Mouse (Mus musculus): ENCODE results near the gene Wdr26.

DNA sequence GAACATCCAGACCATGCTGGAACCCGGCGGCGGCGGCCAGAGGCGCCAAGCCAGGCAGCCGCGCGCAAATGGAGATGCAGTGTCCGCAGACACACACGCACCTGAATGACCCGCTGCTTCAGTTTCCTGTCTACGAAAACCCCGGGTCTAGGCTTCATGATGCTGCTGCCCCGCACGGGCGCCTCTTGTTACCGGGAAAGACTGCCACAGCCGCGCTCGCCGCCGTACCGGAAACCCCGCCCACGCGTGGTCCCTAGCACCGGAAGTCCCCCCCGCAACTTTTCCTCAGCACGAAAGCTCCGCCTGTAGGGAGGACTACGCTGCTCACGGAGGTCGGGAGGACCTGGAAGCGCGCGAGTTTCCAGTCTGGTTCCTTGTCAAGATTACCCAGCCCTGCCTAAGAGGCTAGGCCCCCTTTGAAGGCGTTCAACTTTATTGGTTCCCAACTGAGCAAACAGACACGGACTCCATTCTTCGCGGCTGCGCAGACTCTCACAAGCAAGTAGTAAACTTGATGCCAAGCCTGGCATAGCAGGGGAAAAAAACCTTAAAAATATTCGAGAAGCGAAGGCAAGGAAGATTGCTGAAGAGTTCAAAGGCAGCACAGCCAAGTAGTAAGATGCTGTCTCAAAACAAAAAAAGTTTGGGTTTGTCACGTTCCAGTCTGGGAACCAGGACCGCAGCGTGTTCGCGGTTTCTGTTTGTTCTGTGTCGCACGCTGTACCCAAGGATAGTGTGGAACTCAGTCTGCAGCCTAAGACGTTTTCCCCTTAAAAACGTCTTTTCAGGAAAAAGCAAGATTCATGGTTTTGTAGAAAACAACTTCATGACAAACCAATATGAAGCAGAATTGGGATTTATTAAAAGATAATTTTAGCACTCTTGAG, 67.6 kb downstream of the Wdr26 start, which contains the start of the genes Nvl and Cnih4:
- TF ChIP-seq POLR2A (IDR thresholded peaks at IDR 0.05; ENCODE audit: low read depth, low read length) (no peak), CTCF (IDR thresholded peaks at IDR 0.05; ENCODE audit: extremely low read depth, insufficient read length, insufficient replicate concordance, low read depth, low read length) (no peak)
